Mouse (Mus musculus): ENCODE measurements around the gene Rrp9. TPM values are rescaled to one million over a fixed set of nuclear protein-coding genes. Genes with fewer than 3 reads are reported as not detected.

Rrp9 gene
- 10 to 100 TPM; 32.7 to 47.8 TPM for total RNA-seq (2021)
- long read RNA-seq, experiment 1, transcript Rrp9-201 (15 exons, 1,586 nt) = major isoform, 21 of 26 reads
- long read RNA-seq, experiment 1, partial matches to known transcripts = 1 of 26 reads
- long read RNA-seq, experiment 1, other reads (novel, unspliced or antisense) = 3 of 26 reads
- long read RNA-seq, experiment 2, transcript Rrp9-201 (15 exons, 1,586 nt) = major isoform, 57 of 70 reads
- long read RNA-seq, experiment 2, partial matches to known transcripts = 3 of 70 reads
- long read RNA-seq, experiment 2, other reads (novel, unspliced or antisense) = 8 of 70 reads

DNA sequence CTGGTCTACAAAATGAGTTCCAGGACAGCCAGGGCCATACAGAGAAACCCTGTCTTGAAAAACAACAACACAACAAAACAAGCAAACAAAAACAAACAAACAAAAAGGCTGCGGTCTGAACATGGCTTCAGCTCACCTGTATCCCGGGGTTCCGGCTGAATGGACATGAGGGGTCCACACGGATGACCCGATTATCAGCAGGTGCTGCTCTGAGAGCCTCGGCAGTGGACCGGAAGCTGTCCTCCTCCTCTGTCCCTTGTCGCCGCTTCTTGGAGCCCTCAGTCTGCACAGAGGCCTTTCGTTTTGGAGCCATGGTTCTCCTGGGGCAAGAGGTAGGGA lies at the start of gene Rrp9:
TSS of gene Rrp9 (plus strand) at position 301 of the 339 bp plus-strand sequence.
- DNase-seq (ENCODE audit: low spot score in 2 of 2) = no peak

DNA sequence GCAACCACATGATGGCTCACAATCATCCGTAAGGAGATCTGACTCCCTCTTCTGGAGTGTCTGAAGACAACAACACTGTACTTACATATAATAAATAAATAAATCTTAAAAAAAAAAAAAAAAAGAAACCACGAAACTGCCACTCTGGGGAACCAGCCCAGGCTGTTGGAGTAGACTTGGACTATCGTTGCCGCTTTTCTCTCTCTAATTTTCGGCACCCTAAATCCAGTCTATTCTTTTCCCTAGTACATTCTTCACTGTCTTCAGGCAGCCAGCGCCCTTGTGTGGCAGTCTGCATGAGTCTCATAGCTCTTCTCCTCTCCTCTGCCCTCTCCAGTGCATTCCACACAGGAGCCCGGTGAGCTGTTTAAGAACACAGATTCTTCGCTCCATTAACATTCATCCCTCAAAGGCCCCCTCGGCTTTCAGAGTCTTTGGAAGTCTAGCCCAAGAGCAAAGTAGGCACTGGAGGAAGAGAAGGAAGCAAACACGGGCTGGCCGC lies 47.0 kb upstream of the Rrp9 start:
- DNase-seq (ENCODE audit: low spot score in 2 of 2) = no peak

DNA sequence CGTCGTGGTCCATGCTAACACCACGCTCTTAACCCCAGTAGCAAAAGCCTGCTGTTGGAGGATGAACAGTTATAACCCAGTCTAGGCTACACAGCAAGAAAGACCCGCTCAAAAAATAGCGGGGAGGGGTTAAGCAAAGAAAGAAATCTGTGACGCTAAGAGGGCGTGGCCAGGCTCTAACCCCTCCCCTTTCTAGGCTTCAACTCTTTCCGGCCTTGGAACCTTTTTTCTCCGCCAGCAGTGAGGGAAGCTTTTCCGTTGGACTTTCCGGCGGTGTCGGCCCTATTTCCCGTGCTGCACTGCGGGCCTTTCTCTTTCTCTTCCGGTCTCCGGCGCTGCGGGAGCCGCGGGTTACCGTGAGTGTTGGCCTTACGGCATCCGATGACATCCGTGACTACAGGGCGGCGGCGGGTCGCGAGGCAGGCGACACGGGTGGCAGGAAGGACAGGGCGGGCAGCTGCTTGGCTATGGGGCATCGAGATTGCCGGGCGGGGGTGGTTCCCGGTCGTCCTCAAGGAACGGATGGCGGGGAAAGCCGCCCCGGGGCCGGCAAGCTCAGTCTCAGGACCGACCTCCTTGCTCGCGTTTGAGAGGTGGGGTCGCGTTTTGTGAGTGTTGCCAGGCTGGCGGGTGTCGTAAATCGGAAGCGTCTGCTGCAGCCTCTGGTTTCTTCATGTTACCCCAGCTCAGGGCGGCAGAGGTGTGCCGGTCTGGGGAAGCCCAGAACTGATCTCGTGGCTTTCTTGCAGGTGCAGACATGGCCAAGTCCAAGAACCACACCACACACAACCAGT lies 46.3 kb upstream of the Rrp9 start, which contains the start of gene Rpl29:
TSS of gene Rpl29 (plus strand) at position 234 of the 794 bp plus-strand sequence.
- peak; percentile 92 to 93 for DNase-seq (ENCODE audit: low spot score in 2 of 2)

DNA sequence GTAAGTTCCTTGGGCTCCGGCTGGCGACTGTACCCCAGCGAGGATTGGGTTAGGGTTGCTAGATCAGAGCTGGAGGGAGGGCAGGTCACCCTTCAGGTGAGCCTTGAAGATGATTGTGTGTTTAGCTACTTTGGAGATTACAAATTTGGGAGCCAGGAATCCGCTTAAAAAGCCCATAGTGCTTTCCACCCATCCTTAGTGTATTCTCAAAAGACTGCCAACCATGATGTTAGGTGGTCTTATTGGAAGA lies 45.8 kb upstream of the Rrp9 start:
- DNase-seq (ENCODE audit: low spot score in 2 of 2) = no peak

DNA sequence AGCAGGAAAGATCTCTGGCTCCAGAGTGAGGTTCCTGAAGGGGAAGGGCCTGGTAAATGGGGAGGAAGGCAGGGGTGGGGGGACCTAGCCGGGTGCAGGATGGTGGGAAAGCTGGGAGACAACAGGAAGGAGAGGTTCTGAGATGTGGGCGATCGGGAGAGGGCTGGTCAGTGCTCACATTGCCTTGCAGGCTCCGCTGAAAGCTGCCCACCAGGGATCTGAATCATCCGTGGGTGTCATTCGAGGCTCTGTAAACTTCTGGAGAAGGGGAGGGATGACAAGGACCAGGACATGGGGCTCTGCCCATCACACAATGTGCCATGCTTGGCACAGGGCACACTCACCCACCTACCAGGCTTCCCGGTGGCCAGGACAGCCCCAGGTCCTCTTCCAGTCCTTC lies 42.4 kb upstream of the Rrp9 start:
- DNase-seq (ENCODE audit: low spot score in 2 of 2) = no peak

DNA sequence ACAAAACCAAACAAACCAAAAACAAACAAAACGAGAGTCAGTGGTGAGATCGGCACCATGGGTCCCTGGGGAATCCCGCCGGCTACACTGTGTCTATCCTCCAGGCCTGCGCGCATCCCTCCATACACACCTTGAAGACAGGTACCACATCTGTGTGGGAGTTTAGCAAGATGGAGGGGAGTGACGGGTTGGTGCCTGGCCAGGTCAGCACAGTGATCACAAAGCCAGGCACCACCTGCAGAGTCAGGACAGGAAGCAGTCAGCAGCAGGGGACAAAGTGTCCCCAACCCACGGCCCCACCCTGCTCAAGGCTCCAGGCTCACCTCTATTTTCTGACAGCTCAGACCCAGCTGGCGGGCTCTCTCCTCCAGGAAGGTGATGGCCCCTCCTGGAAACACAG lies 39.2 kb upstream of the Rrp9 start:
- DNase-seq (ENCODE audit: low spot score in 2 of 2) = no peak

DNA sequence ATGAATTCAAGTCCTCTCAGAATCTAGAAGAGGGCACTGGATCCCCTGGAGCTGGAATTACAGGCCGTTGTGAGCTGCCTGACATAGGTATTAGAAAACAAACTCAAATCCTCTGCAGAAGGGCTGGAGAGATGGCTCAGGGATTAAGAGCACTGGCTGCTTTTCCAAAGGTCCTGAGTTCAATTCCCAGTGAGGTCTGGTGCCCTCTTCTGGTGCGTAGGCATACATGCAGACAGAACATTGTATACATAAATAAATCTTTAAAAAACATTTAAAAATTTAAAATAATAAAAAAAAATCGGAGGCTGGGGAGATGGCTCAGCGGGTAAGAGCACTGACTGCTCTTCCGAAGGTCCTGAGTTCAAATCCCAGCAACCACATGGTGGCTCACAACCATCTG lies 33.1 kb upstream of the Rrp9 start:
- DNase-seq (ENCODE audit: low spot score in 2 of 2) = no peak

DNA sequence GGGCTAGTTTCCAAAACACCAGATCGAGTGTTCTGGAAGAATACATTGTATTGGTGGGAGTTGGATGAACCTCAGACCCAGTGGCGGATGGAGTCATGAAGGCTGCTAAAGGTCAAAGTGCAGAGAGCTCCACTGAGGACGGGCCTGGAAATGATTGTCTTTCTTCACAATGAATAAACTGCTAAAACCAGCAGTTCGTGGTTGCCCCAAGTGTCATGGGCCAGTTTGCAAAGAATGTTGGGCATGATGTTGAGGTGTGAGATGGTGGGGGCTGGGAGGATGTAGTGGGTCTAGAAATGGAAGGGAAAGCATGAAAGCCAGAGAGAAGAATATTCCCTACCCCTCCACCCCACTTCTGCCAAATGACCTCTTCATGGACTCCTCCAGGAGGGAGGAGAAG lies 30.9 kb upstream of the Rrp9 start:
- no peak for DNase-seq (ENCODE audit: low spot score in 2 of 2)

DNA sequence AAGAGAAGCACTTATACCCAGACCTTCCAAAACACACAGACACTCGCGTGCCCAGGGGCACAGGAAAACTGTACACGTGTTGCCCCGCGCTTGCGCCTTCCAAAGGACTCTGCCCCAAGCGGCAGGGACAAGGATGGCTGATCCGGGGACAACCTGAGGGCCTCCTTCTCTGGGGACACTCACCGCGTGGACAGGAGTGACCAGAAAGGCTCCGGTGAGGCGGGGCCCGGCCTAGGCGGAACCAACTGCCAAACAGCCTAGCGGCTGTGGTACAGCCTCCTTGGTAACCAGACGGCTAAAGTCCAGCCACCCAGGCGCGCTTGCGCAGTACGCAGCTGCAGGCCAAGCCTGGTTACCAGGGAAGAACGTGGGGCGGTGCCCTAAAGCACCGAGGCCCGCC lies 28.4 kb upstream of the Rrp9 start, which contains the start of the genes Abhd14b and Abhd14a:
TSS of gene Abhd14b (plus strand) at position 112 of the 400 bp plus-strand sequence.
TSS of gene Abhd14a (minus strand) at position 331 of the 400 bp plus-strand sequence.
- DNase-seq (ENCODE audit: low spot score in 2 of 2) = peak; percentile 92 to 93

DNA sequence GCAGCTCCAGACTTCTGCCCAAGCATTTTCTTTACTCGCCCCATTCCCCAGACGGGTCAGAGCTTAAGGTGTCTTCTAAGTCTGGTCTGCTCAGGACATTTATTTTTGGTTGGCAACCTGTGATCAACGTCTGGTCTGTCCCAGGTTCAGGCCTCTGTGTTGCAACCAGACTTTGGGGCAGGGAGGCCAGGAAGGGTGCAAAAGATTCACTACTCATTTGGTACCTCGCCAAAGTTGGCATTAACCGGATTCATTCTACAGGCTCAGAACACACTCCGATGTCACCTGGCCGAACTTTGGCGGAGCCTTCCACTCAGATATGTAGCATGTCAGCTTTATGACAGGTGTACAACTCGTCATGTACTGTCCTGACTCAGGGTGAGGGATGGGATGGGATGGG lies 27.8 kb upstream of the Rrp9 start:
- no peak for DNase-seq (ENCODE audit: low spot score in 2 of 2)

DNA sequence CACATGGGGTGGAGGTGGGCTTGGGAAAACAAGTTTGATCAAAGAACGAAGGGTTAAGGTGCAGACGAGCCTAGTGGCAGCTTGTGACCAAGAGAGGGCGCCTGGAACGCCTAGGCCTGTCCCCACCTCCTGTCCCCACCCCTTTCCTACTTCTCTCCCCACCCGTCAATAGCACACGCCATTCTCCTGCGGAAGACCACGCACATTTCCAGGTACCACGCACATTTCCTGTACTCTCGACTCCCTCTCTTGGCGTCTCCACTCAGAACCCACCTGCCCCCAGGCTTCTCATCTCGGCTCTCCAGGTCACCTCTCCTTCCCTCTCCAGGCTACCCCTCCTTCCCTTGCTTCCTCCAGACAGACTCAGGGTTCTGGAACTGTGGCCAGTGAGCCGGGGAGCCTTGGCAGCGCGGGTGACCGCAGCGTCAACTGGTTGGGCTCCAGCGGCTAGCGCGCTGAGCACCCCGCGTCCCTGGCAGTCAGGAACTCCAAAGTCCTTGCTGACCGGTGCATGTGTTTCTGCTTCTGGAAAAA lies 27.2 kb upstream of the Rrp9 start:
- DNase-seq (ENCODE audit: low spot score in 2 of 2) = peak; percentile 64 to 72

DNA sequence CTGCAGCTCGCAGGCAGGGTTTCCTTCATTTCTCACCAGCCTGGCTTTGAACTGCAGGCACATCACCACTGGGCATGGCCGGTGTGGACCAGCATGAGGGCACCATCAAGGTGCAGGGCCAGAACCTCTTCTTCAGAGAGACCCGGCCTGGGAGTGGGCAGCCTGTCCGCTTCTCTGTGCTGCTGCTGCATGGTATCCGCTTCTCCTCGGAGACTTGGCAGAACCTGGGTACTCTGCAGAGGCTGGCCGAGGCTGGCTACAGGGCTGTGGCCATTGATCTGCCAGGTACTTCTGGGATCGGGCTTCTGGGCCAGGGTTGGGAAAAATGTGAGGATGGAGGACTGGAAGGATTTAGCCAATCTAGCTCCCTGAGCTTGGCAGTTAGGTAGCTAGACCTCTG lies 25.8 kb upstream of the Rrp9 start:
- no peak for DNase-seq (ENCODE audit: low spot score in 2 of 2)

DNA sequence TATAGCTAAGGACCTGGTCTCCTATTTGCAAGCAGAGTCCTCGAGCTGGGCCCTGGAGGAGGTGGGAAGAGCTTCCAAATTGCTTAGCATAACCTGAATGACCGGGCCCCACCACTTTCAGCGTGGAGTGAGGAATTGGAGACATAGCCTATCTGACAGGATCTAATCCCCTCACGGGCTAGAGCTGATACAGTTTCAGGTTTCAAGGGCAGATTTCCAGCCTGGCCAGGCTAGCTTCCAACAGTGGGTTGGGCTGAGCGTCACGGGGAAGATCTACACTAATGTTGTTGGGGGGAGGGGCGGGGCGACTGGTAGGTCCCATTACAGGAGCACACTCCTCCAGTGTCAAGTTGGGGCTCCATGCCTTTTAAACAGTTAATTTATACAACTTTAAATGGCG lies 25.1 kb upstream of the Rrp9 start:
- peak in 1 of 2 experiments; percentile 45 for DNase-seq (ENCODE audit: low spot score in 2 of 2)

DNA sequence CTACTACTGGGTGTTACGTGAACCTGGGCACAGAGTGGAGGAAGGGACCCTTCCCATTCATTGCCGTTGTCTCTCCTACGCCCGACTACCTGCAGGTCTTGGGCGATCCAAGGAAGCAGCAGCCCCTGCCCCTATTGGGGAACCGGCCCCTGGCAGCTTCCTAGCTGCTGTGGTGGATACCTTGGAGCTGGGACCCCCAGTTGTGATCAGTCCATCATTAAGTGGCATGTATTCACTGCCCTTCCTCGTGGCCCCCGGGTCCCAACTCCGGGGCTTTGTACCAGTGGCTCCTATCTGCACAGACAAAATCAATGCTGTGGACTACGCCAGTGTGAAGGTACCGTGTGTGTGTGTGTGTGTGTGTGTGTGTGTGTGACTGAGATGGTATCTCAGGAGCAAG lies 24.5 kb upstream of the Rrp9 start:
- DNase-seq (ENCODE audit: low spot score in 2 of 2) = no peak

DNA sequence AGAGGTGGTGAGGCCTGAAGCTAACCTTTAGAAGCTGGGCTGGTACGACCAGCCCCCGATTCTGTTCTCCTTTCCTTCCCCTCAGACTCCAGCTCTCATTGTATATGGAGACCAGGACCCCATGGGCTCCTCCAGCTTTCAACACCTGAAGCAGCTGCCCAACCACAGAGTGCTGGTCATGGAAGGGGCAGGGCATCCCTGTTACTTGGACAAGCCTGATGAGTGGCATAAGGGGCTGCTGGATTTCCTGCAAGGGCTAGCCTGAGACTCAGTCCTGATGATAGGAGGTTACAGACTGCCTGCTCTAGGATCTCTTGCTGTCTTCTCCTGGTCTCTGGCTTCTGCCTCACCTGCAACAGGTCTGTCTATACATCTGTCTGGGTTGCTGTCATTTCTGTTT lies 23.9 kb upstream of the Rrp9 start:
- DNase-seq (ENCODE audit: low spot score in 2 of 2) = no peak

DNA sequence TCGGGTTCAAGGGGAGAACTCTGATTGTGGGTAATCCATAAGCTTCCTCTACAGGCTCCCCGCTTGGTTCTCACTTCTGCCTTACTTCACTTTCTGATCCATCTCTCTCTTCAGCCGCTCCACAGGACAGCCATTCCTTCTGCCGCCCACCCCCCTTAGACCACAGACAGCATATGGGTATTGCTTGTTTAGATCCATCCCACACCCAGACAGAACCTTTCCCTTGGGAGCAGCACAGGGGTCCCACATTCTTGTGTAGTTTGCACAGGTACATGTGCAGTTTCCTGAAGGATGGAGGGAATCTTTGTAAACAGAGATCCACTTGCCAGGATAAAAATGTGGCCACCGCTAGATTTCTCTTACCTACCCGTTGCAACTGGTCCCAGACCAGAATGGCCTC lies 23.4 kb upstream of the Rrp9 start:
- DNase-seq (ENCODE audit: low spot score in 2 of 2) = no peak

DNA sequence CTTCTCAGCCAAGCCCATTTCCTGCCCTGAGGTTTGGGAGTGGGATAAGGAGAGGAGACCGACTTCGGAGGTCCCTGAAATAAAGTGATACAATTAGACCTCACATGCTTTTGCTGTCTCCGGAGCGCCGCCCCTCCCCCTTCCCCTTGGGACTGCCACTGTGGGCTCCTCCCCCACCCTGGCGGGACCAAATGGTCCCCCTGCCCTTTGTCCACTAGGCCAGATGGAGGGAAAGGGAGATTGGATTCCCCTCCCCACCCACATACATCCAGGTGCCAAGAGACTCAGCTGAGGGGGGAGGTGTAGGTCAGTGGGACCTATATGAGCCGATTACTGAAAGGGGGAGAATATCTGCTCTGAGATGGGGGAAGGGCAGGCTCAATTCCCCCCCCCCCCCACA lies 22.9 kb upstream of the Rrp9 start:
- DNase-seq (ENCODE audit: low spot score in 2 of 2) = no peak

DNA sequence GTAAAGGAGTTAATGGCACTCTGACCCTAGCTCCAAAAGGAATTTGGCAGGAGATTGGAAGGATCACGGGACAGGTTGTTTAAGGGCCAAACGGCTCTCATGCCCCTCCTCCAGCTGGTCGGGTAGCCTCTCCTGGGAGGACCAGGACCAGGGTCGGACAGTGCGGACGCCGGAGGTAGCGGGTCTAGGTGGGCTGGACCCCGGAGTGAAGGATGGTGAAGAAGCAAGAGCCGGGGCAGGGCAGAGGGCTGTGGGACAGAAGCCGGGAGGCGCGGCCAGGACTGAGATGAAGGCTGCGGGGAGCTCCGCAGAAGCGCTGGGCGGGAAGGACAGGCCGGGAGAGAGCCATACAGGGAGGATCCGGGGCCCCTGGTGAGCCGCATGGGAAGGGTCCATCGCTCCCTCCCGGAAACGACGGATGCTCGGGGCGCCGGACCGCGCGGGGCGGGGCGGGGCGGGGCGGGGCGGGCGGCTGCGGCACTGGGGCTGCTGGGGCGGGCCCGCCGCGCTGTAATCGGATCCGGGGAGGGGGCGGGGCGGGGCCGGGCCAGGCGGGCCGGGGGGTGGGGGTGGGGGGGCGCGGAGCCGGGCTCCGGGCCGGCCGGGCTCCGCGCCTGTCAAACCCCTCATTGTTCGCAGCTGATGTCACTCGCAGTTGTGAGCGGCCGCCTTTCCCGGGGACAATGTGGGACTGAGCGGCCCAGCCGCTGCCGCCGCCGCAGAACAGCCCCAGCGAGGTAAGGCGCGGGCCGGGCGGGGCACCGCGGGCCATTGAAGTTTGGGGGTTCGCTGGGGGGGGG lies 22.3 kb upstream of the Rrp9 start, which contains the start of gene Pcbp4:
TSS of gene Pcbp4 (plus strand) at position 21 of the 800 bp plus-strand sequence.
- peak; percentile 47 to 57 for DNase-seq (ENCODE audit: low spot score in 2 of 2)

DNA sequence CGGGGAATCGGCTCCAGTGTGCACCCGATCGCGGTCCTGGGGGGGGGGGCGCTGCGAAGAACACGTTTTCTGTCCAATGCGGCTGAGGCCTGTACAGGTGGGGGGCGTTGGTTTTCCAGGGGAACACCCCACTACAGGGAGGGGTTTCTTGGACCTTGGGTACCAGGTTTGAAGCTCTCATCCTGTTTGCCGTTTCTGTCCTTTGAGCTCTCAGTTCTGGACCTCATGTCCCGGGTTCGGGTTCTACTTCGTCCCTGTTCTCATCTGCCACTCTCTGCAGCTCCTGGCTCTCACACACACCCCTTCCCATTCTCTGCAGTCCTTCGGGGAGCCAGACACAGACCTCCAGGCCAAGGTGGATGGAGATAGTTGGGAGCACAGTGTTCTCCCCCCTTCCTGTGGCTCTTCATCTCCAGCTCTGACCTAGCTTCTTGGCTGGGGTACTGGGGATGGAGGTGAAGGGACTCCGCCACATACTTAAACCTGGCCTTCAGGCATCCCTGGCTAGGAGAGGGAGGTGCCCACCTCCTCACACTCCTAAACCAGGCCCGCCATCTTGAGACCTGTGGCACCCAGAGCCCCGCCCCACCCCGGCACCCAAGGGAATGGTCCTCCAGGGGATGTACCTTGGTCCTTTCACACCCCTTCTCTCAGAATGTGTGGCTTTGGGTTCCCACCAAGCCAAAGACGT lies 21.5 kb upstream of the Rrp9 start:
- no peak for DNase-seq (ENCODE audit: low spot score in 2 of 2)

DNA sequence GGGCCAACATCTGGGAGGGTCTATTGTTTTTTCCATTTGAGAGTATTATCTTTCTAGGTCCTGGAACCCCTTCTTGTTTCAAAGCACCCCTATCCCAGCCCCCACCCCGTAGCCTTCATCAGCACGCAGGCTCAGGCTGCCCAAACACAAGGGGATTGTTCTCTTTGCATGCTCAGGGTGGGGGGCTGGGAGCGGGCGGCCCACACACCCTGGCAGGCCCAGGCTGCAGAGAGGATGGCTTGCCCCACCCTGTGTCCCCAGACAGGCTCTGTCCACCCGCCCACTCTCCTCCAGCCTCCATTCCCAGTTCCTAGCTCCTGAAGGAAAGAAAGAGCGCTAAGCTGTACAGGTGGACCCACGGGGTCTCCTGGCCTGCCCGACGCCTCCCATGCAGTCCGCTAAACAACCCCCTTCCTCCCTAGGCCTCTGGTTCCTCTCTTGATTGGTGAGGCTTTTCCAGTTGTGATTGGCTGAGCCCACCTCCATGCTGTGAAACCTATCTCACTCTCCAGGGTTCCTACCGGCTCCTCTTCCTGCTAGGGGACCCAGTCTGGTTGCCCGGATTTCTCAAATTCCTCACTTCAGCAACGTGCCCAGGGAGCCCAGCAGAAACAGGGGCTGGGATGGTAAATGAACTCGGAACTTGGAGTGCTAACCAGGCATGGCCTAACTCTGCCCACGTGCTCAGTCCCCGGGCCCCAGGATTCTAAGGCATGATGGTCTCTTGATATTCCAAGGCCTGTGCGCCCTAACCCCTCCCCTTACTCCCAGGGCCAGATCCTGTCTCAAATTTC lies 20.7 kb upstream of the Rrp9 start:
- DNase-seq (ENCODE audit: low spot score in 2 of 2) = no peak

Measured in adrenal gland, adult 18-20 months (tissue).